14 mouse cellular contexts compared by ENCODE assay signal in genomic region chr7:131776191-131776752, GRCm38 (mm10).
A peak's percentile ranks its signal among the peaks of the same experiment; 100 is the strongest.
DNase-seq lines count a peak whose midpoint lies in the region; ATAC-seq and TF ChIP-seq lines count a peak whose summit lies in the region.
"Had no signal": no experiment of that assay in that cellular context is flagged by ENCODE, and none has a peak within 500 bp of the region (broad histone marks: within the 10 kb centered on the region; RNA-seq: fewer than 3 reads in every experiment).

No protein-coding gene starts in this region.

- peak overlapping the region; percentile 8; the same call in 1 of the 2 replicates for H3K4me2 ChIP-seq in hindbrain, embryonic 16.5 days (ENCODE audit: low read length)
- no peak overlapping the region for H3K4me2 ChIP-seq in hindbrain, embryonic 12.5 days (replicated peaks)
- H3K4me2 ChIP-seq in midbrain, embryonic 14.5 days (ENCODE audit: low read length), result no peak overlapping the region; the same call in 1 of the 2 replicates
- H3K4me2 ChIP-seq in stomach, embryonic 16.5 days (ENCODE audit: low read depth, low read length), result 0 out of 2 replicates have a peak overlapping the region, but pooled peaks have one; percentile 2
- H3K4me2 ChIP-seq: heart, embryonic 12.5 days; liver, embryonic 12.5 days had no signal

- H3K27me3 ChIP-seq in hindbrain, embryonic 16.5 days (replicated peaks; ENCODE audit: control insufficient read depth, insufficient read depth, low read length), result peaks cover 6% of the 10 kb centered on the region
- peaks cover 38% of the 10 kb centered on the region for H3K27me3 ChIP-seq in hindbrain, embryonic 12.5 days
- 0 out of 2 replicates have a peak, but pooled peaks cover 6% of the 10 kb centered on the region for H3K27me3 ChIP-seq in midbrain, embryonic 14.5 days (ENCODE audit: control insufficient read depth, insufficient read depth, low read length)
- peaks cover 42% of the 10 kb centered on the region for H3K27me3 ChIP-seq in midbrain, embryonic 10.5 days (ENCODE audit: low read depth, poor library complexity, severe bottlenecking)
- H3K27me3 ChIP-seq in stomach, embryonic 16.5 days (ENCODE audit: control insufficient read depth, insufficient read depth, low read length), result peaks cover 2% of the 10 kb centered on the region; the same call in 1 of the 2 replicates

- H3K36me3 ChIP-seq in hindbrain, embryonic 16.5 days (ENCODE audit: control insufficient read depth, insufficient read depth, low read length), result no peaks in the 10 kb centered on the region
- H3K36me3 ChIP-seq in hindbrain, embryonic 12.5 days, result no peaks in the 10 kb centered on the region
- H3K36me3 ChIP-seq in midbrain, embryonic 14.5 days (ENCODE audit: control insufficient read depth, insufficient read depth, low read length), result no peaks in the 10 kb centered on the region
- H3K36me3 ChIP-seq in midbrain, embryonic 10.5 days, result no peaks in the 10 kb centered on the region
- H3K36me3 ChIP-seq in stomach, embryonic 16.5 days (ENCODE audit: control insufficient read depth, insufficient read depth, low read length), result no peaks in the 10 kb centered on the region
- H3K36me3 ChIP-seq: heart, embryonic 12.5 days; liver, embryonic 12.5 days had no signal

- no peak overlapping the region for H3K4me3 ChIP-seq in hindbrain, embryonic 16.5 days (ENCODE audit: low read length)
- no peak overlapping the region for H3K4me3 ChIP-seq in hindbrain, embryonic 12.5 days
- H3K4me3 ChIP-seq in midbrain, embryonic 14.5 days (replicated peaks; ENCODE audit: low read depth, low read length), result no peak overlapping the region
- H3K4me3 ChIP-seq in midbrain, embryonic 10.5 days, result no peak overlapping the region
- peak overlapping the region; percentile 28; the same call in 1 of the 2 replicates for H3K4me3 ChIP-seq in layer of hippocampus, adult 2 months
- no peak overlapping the region for H3K4me3 ChIP-seq in stomach, embryonic 16.5 days (replicated peaks; ENCODE audit: low read length)
- H3K4me3 ChIP-seq: heart, embryonic 12.5 days; liver, embryonic 12.5 days had no signal

- TF ChIP-seq CTCF in layer of hippocampus, adult 2 months (conservative IDR thresholded peaks at IDR 0.05), result no peak

- WGBS in hindbrain, embryonic 16.5 days, result 38% methylated on average over 16 of the region's 16 CpGs
- WGBS in hindbrain, embryonic 12.5 days, result 46% methylated on average over 16 of the region's 16 CpGs
- 37% methylated on average over 16 of the region's 16 CpGs for WGBS in midbrain, embryonic 14.5 days
- WGBS in midbrain, embryonic 10.5 days, result 86% methylated on average over 16 of the region's 16 CpGs
- 37% methylated on average over 16 of the region's 16 CpGs for WGBS in stomach, embryonic 16.5 days

- no peak for ATAC-seq in hindbrain, embryonic 16.5 days
- no peak for ATAC-seq in hindbrain, embryonic 12.5 days (ENCODE audit: low FRiP score)
- ATAC-seq in midbrain, embryonic 14.5 days (ENCODE audit: low FRiP score, low TSS enrichment), result no peak
- ATAC-seq in stomach, embryonic 16.5 days (ENCODE audit: insufficient read depth, low FRiP score), result no peak
- ATAC-seq: liver, embryonic 12.5 days had no signal

- no peak overlapping the region for H3K27ac ChIP-seq in hindbrain, embryonic 16.5 days (ENCODE audit: low read depth, low read length)
- no peak overlapping the region for H3K27ac ChIP-seq in hindbrain, embryonic 12.5 days
- H3K27ac ChIP-seq in midbrain, embryonic 14.5 days (replicated peaks; ENCODE audit: low read depth, low read length), result no peak overlapping the region
- H3K27ac ChIP-seq in midbrain, embryonic 10.5 days (replicated peaks), result no peak overlapping the region
- H3K27ac ChIP-seq in layer of hippocampus, adult 2 months, result peak overlapping the region; percentile 49; the same call in 1 of the 2 replicates
- H3K27ac ChIP-seq in stomach, embryonic 16.5 days (ENCODE audit: low read length), result no peak overlapping the region
- H3K27ac ChIP-seq: liver, embryonic 12.5 days had no signal

- no peak overlapping the region for H3K9ac ChIP-seq in hindbrain, embryonic 16.5 days (ENCODE audit: low read depth, low read length)
- H3K9ac ChIP-seq in hindbrain, embryonic 12.5 days, result no peak overlapping the region
- no peak overlapping the region for H3K9ac ChIP-seq in midbrain, embryonic 14.5 days (replicated peaks; ENCODE audit: low read length)
- no peak overlapping the region for H3K9ac ChIP-seq in stomach, embryonic 16.5 days (ENCODE audit: low read length)
- H3K9ac ChIP-seq: heart, embryonic 12.5 days; liver, embryonic 12.5 days had no signal

- H3K9me3 ChIP-seq in hindbrain, embryonic 16.5 days (ENCODE audit: control insufficient read depth, low read length), result no peaks in the 10 kb centered on the region
- H3K9me3 ChIP-seq in hindbrain, embryonic 12.5 days (replicated peaks), result no peaks in the 10 kb centered on the region
- H3K9me3 ChIP-seq in midbrain, embryonic 14.5 days (ENCODE audit: control insufficient read depth, low read length), result no peaks in the 10 kb centered on the region
- no peaks in the 10 kb centered on the region for H3K9me3 ChIP-seq in midbrain, embryonic 10.5 days (replicated peaks)
- no peaks in the 10 kb centered on the region for H3K9me3 ChIP-seq in stomach, embryonic 16.5 days (replicated peaks; ENCODE audit: control insufficient read depth, low read length)
- H3K9me3 ChIP-seq: heart, embryonic 12.5 days; liver, embryonic 12.5 days had no signal

- peak; percentile 46 for DNase-seq in midbrain, embryonic 14.5 days
- DNase-seq in midbrain, embryonic 10.5 days (ENCODE audit: low spot score), result no peak
- peak; percentile 46 to 61 for DNase-seq in layer of hippocampus, adult 2 months (ENCODE audit: low spot score in 2 of 2)
- DNase-seq in cerebellum, postnatal 36 days, result no peak
- no peak for DNase-seq in lung, postnatal 36 days
- DNase-seq: adrenal gland, postnatal 36 days; cerebellum, adult 18-20 months; gastrocnemius, postnatal 10 days; thymus, postnatal 25 days had no signal

- peaks cover 19% of the 10 kb centered on the region for H3K4me1 ChIP-seq in hindbrain, embryonic 16.5 days (ENCODE audit: control insufficient read depth, insufficient read depth, low read depth, low read length)
- H3K4me1 ChIP-seq in hindbrain, embryonic 12.5 days, result peaks cover 33% of the 10 kb centered on the region
- H3K4me1 ChIP-seq in midbrain, embryonic 14.5 days (ENCODE audit: control insufficient read depth, insufficient read depth, low read length), result peaks cover 37% of the 10 kb centered on the region
- H3K4me1 ChIP-seq in midbrain, embryonic 10.5 days, result peaks cover 10% of the 10 kb centered on the region; the same call in 1 of the 2 replicates
- no peaks in the 10 kb centered on the region for H3K4me1 ChIP-seq in stomach, embryonic 16.5 days (ENCODE audit: control insufficient read depth, insufficient read depth, low read length)
- H3K4me1 ChIP-seq: heart, embryonic 12.5 days; liver, embryonic 12.5 days had no signal

Comparison
In these comparisons a context has a peak if more than half of its experiments do, and no peak if none do; other contexts are left out.
1. H3K4me2 ChIP-seq: peak in hindbrain, embryonic 16.5 days (single experiment) and stomach, embryonic 16.5 days (single experiment); none in hindbrain, embryonic 12.5 days (single experiment) and midbrain, embryonic 14.5 days (single experiment).
2. DNase-seq: peak in midbrain, embryonic 14.5 days (single experiment) and layer of hippocampus, adult 2 months (2 of 2); none in midbrain, embryonic 10.5 days (single experiment), cerebellum, postnatal 36 days (0 of 2) and lung, postnatal 36 days (single experiment).